Mouse (Mus musculus) stomach, embryonic 16.5 days (tissue): ENCODE results near the gene Jund. TPM values are rescaled to one million over a fixed set of nuclear protein-coding genes. Genes with fewer than 3 reads are reported as not detected.

Experiments
- ATAC-seq: fragments of 200-750 bp; cut with Nextera tagmentation; 2 replicates; pipeline ENCODE4 v1.8.0; 2017; ENCODE audit warnings: moderate number of reproducible peaks, moderate TSS enrichment; ENCODE audit not compliant: insufficient read depth, low FRiP score
- H3K27ac ChIP-seq: fragments of 300-500 bp; sonication (generic); 2 replicates; pipeline ENCODE4 v1.5.1; 2014; ENCODE audit warnings: low read length
- H3K27me3 ChIP-seq: fragments of 300-500 bp; sonication (generic); 2 replicates; pipeline ENCODE4 v1.6.1; 2014; ENCODE audit warnings: low read length, control low read depth, mixed read lengths; ENCODE audit not compliant: control insufficient read depth, insufficient read depth
- H3K36me3 ChIP-seq: fragments of 300-500 bp; sonication (generic); 2 replicates; pipeline ENCODE4 v1.6.1; 2014; ENCODE audit warnings: low read length; ENCODE audit not compliant: control insufficient read depth, insufficient read depth
- H3K4me1 ChIP-seq: fragments of 300-500 bp; sonication (generic); 2 replicates; pipeline ENCODE4 v1.6.1; 2014; ENCODE audit warnings: low read length, control low read depth, mixed read lengths; ENCODE audit not compliant: control insufficient read depth, insufficient read depth
- H3K4me2 ChIP-seq: fragments of 300-500 bp; sonication (generic); 2 replicates; pipeline ENCODE4 v1.6.1; 2014; ENCODE audit warnings: low read depth, low read length, mixed read lengths
- H3K4me3 ChIP-seq: fragments of 300-500 bp; sonication (generic); replicated peaks from 2 replicates; pipeline ENCODE4 v1.5.1; 2014; ENCODE audit warnings: mild to moderate bottlenecking, low read length
- H3K9ac ChIP-seq: fragments of 300-500 bp; sonication (generic); 2 replicates; pipeline ENCODE4 v1.6.1; 2014; ENCODE audit warnings: low read length
- H3K9me3 ChIP-seq: fragments of 300-500 bp; sonication (generic); replicated peaks from 2 replicates; pipeline ENCODE4 v1.6.1; 2016; ENCODE audit warnings: low read length, control low read depth; ENCODE audit not compliant: control insufficient read depth
- WGBS: fragments of 180-500 bp; shearing (Covaris S2); extraction: QIAGEN DNeasy Blood & Tissue Kit; methylation state at CpG from one replicate; pipeline ENCODE4 v1.1.7; 2014; 5-methylcytosine and 5-hydroxymethylcytosine counted together
- polyA plus RNA-seq: library from polyadenylated mRNA; unstranded; fragments of >200 nt; fragmentation: Nextera tagmentation; extraction: Ambion mirVana; gene quantifications from 2 replicates; pipeline ENCODE4 v1.2.1, GENCODE M21; 2015

The Jund gene
- polyA plus RNA-seq, 1 experiment from 2014 or later = 30.0 TPM

- H3K36me3 ChIP-seq = no peaks in the 10 kb centered on the region
- H3K9ac ChIP-seq = no peak overlapping the region
- WGBS = 85% methylated on average over 1 of the region's 1 CpGs
- ATAC-seq = no peak
- H3K4me1 ChIP-seq = no peaks in the 10 kb centered on the region
- H3K4me3 ChIP-seq = no peak overlapping the region
- H3K4me2 ChIP-seq = no peak overlapping the region
- H3K27ac ChIP-seq = no peak overlapping the region
- no peaks in the 10 kb centered on the region for H3K27me3 ChIP-seq
- no peaks in the 10 kb centered on the region for H3K9me3 ChIP-seq
Observed at GRCm38 (mm10) chr8:70710296-70710695, 11.5 kb downstream of the Jund start.

- Histone ChIP-seq H3K27me3 (no peaks in the 10 kb centered on the region), H3K4me3 (no peak overlapping the region), H3K27ac (no peak overlapping the region), H3K36me3 (no peaks in the 10 kb centered on the region), H3K9me3 (no peaks in the 10 kb centered on the region), H3K4me1 (no peaks in the 10 kb centered on the region), H3K9ac (no peak overlapping the region), H3K4me2 (no peak overlapping the region)
- no peak for ATAC-seq
- 81% methylated on average over 11 of the region's 11 CpGs for WGBS
Observed at GRCm38 (mm10) chr8:70711041-70711440, 12.3 kb downstream of the Jund start.

- H3K9me3 ChIP-seq = no peaks in the 10 kb centered on the region
- WGBS = 84% methylated on average over 7 of the region's 7 CpGs
- no peak for ATAC-seq
Observed at GRCm38 (mm10) chr8:70713991-70714390, 15.2 kb downstream of the Jund start.

GRCm38 (mm10) chr8:70715086-70715485 is 16.3 kb downstream of the Jund start:
- Histone ChIP-seq H3K9me3 (no peaks in the 10 kb centered on the region), H3K4me2 (no peak overlapping the region), H3K36me3 (no peaks in the 10 kb centered on the region), H3K4me1 (peaks cover 3% of the 10 kb centered on the region; the same call in 1 of the 2 replicates), H3K4me3 (no peak overlapping the region), H3K27me3 (no peaks in the 10 kb centered on the region), H3K27ac (no peak overlapping the region), H3K9ac (no peak overlapping the region)
- 53% methylated on average over 2 of the region's 2 CpGs for WGBS
- no peak for ATAC-seq

More at GRCm38 (mm10) chr8:70713991-70714390, 15.2 kb downstream of the Jund start:
- Histone ChIP-seq H3K27ac (no peak overlapping the region), H3K4me3 (no peak overlapping the region), H3K4me1 (peaks cover 3% of the 10 kb centered on the region; the same call in 1 of the 2 replicates), H3K36me3 (no peaks in the 10 kb centered on the region), H3K9ac (no peak overlapping the region), H3K27me3 (no peaks in the 10 kb centered on the region), H3K4me2 (no peak overlapping the region)

GRCm38 (mm10) chr8:70716521-70717400 is 18.0 kb downstream of the Jund start:
- H3K27ac ChIP-seq = no peak overlapping the region
- H3K36me3 ChIP-seq = no peaks in the 10 kb centered on the region
- ATAC-seq = no peak
- no peak overlapping the region for H3K4me2 ChIP-seq
- WGBS = 83% methylated on average over 40 of the region's 40 CpGs
- H3K4me1 ChIP-seq = peaks cover 3% of the 10 kb centered on the region; the same call in 1 of the 2 replicates
- H3K27me3 ChIP-seq = no peaks in the 10 kb centered on the region
- H3K9me3 ChIP-seq = no peaks in the 10 kb centered on the region
- no peak overlapping the region for H3K9ac ChIP-seq
- no peak overlapping the region for H3K4me3 ChIP-seq

- Histone ChIP-seq H3K9ac (peak within 1 kb of the TSS; percentile 31; the same call in 1 of the 2 replicates), H3K27ac (no peak within 1 kb of the TSS), H3K4me1 (peaks cover 3% of the 10 kb centered on the region; the same call in 1 of the 2 replicates), H3K4me3 (no peak within 1 kb of the TSS), H3K9me3 (no peaks in the 10 kb centered on the region), H3K27me3 (no peaks in the 10 kb centered on the region), H3K36me3 (no peaks in the 10 kb centered on the region), H3K4me2 (no peak within 1 kb of the TSS)
- ATAC-seq = no peak
- WGBS = 4% methylated on average over 19 of the region's 19 CpGs
Observed at GRCm38 (mm10) chr8:70718297-70718696, 19.5 kb downstream of the Jund start, which contains the start of gene Gm3336. Gene Gm3336 (plus strand): TSS chr8:70718543.

- peak; percentile 25 for ATAC-seq
- H3K4me1 ChIP-seq = peaks cover 3% of the 10 kb centered on the region; the same call in 1 of the 2 replicates
- no peak overlapping the region for H3K9ac ChIP-seq
- no peak overlapping the region for H3K4me3 ChIP-seq
- no peak overlapping the region for H3K4me2 ChIP-seq
- WGBS = 41% methylated on average over 9 of the region's 9 CpGs
- peak overlapping the region; percentile 49; the same call in 1 of the 2 replicates for H3K27ac ChIP-seq
- H3K36me3 ChIP-seq = no peaks in the 10 kb centered on the region
- H3K27me3 ChIP-seq = no peaks in the 10 kb centered on the region
- no peaks in the 10 kb centered on the region for H3K9me3 ChIP-seq
Observed at GRCm38 (mm10) chr8:70719796-70720270, 21.1 kb downstream of the Jund start.

GRCm38 (mm10) chr8:70720739-70721138 is 22.0 kb downstream of the Jund start:
- no peak overlapping the region for H3K4me2 ChIP-seq
- H3K4me1 ChIP-seq = peaks cover 3% of the 10 kb centered on the region; the same call in 1 of the 2 replicates
- H3K27ac ChIP-seq = no peak overlapping the region
- 0 out of 2 replicates have a peak, but pooled peaks have one; percentile 45 for ATAC-seq
- WGBS = 5% methylated on average over 3 of the region's 3 CpGs
- no peaks in the 10 kb centered on the region for H3K27me3 ChIP-seq
- H3K9ac ChIP-seq = no peak overlapping the region
- H3K36me3 ChIP-seq = no peaks in the 10 kb centered on the region
- no peak overlapping the region for H3K4me3 ChIP-seq
- no peaks in the 10 kb centered on the region for H3K9me3 ChIP-seq

GRCm38 (mm10) chr8:70721601-70722000 is 22.9 kb downstream of the Jund start:
- no peak for ATAC-seq
- Histone ChIP-seq H3K36me3 (no peaks in the 10 kb centered on the region), H3K4me2 (no peak overlapping the region), H3K27me3 (no peaks in the 10 kb centered on the region), H3K9ac (no peak overlapping the region), H3K9me3 (no peaks in the 10 kb centered on the region), H3K4me3 (no peak overlapping the region), H3K27ac (no peak overlapping the region), H3K4me1 (peaks cover 3% of the 10 kb centered on the region; the same call in 1 of the 2 replicates)
- 87% methylated on average over 8 of the region's 8 CpGs for WGBS
